Mouse (Mus musculus): ENCODE data around the gene Bcl2l11. TPM values are rescaled to one million over a fixed set of nuclear protein-coding genes. Genes with fewer than 3 reads are reported as not detected.
"Not testable (repeated sequence)": the region's sequence is repeated elsewhere in the genome, so short reads cannot be mapped to it uniquely, and the experiment has no call there.

The Bcl2l11 gene
- total RNA-seq, 2 experiments from 2014 or later = 13.4 to 14.4 TPM

- ATAC-seq (replicated peaks; ENCODE audit: poor library complexity, severe bottlenecking) = peak; percentile 52
Measured at GRCm38 (mm10) chr2:128167930-128168329, 42.1 kb downstream of the Bcl2l11 start.

- ATAC-seq (replicated peaks; ENCODE audit: poor library complexity, severe bottlenecking) = no peak
Measured at GRCm38 (mm10) chr2:128169486-128169885, 43.6 kb downstream of the Bcl2l11 start.

- no peak for ATAC-seq (replicated peaks; ENCODE audit: poor library complexity, severe bottlenecking)
Measured at GRCm38 (mm10) chr2:128169972-128170371, 44.1 kb downstream of the Bcl2l11 start.

- peak; percentile 80 for ATAC-seq (replicated peaks; ENCODE audit: poor library complexity, severe bottlenecking)
Measured at GRCm38 (mm10) chr2:128170614-128171013, 44.8 kb downstream of the Bcl2l11 start.

- no peak for ATAC-seq (replicated peaks; ENCODE audit: poor library complexity, severe bottlenecking)
Measured at GRCm38 (mm10) chr2:128172266-128172665, 46.4 kb downstream of the Bcl2l11 start.

GRCm38 (mm10) chr2:128174176-128174575 lies 48.3 kb downstream of the Bcl2l11 start:
- ATAC-seq (replicated peaks; ENCODE audit: poor library complexity, severe bottlenecking) = no peak

- no peak for ATAC-seq (replicated peaks; ENCODE audit: poor library complexity, severe bottlenecking)
Measured at GRCm38 (mm10) chr2:128174604-128175342, 48.9 kb downstream of the Bcl2l11 start.

GRCm38 (mm10) chr2:128175625-128176024 lies 49.8 kb downstream of the Bcl2l11 start:
- no peak for ATAC-seq (replicated peaks; ENCODE audit: poor library complexity, severe bottlenecking)

GRCm38 (mm10) chr2:128176391-128177044 lies 50.7 kb downstream of the Bcl2l11 start:
- ATAC-seq (replicated peaks; ENCODE audit: poor library complexity, severe bottlenecking) = no peak; the same call in 1 of the 2 replicates

GRCm38 (mm10) chr2:128177241-128177661 lies 51.4 kb downstream of the Bcl2l11 start:
- ATAC-seq (replicated peaks; ENCODE audit: poor library complexity, severe bottlenecking) = no peak

GRCm38 (mm10) chr2:128179126-128179807 lies 53.4 kb downstream of the Bcl2l11 start:
- peak; percentile 25; the same call in 1 of the 2 replicates for ATAC-seq (replicated peaks; ENCODE audit: poor library complexity, severe bottlenecking)

- peak; percentile 58 for ATAC-seq (replicated peaks; ENCODE audit: poor library complexity, severe bottlenecking)
Measured at GRCm38 (mm10) chr2:128179808-128180379, 54.1 kb downstream of the Bcl2l11 start.

GRCm38 (mm10) chr2:128182181-128182580 lies 56.3 kb downstream of the Bcl2l11 start:
- ATAC-seq (replicated peaks; ENCODE audit: poor library complexity, severe bottlenecking) = not testable (repeated sequence)

- ATAC-seq (replicated peaks; ENCODE audit: poor library complexity, severe bottlenecking) = no peak
Measured at GRCm38 (mm10) chr2:128182751-128183150, 56.9 kb downstream of the Bcl2l11 start.

GRCm38 (mm10) chr2:128183762-128184161 lies 57.9 kb downstream of the Bcl2l11 start:
- ATAC-seq (replicated peaks; ENCODE audit: poor library complexity, severe bottlenecking) = no peak

GRCm38 (mm10) chr2:128185942-128186341 lies 60.1 kb downstream of the Bcl2l11 start:
- no peak; the same call in 1 of the 2 replicates for ATAC-seq (replicated peaks; ENCODE audit: poor library complexity, severe bottlenecking)

GRCm38 (mm10) chr2:128187277-128187676 lies 61.4 kb downstream of the Bcl2l11 start:
- no peak for ATAC-seq (replicated peaks; ENCODE audit: poor library complexity, severe bottlenecking)

- no peak for ATAC-seq (replicated peaks; ENCODE audit: poor library complexity, severe bottlenecking)
Measured at GRCm38 (mm10) chr2:128188461-128188860, 62.6 kb downstream of the Bcl2l11 start.

GRCm38 (mm10) chr2:128189691-128190090 lies 63.9 kb downstream of the Bcl2l11 start:
- peak; percentile 69 for ATAC-seq (replicated peaks; ENCODE audit: poor library complexity, severe bottlenecking)

GRCm38 (mm10) chr2:128190196-128190595 lies 64.4 kb downstream of the Bcl2l11 start:
- ATAC-seq (replicated peaks; ENCODE audit: poor library complexity, severe bottlenecking) = peak; percentile 88

GRCm38 (mm10) chr2:128193411-128193810 lies 67.6 kb downstream of the Bcl2l11 start:
- no peak for ATAC-seq (replicated peaks; ENCODE audit: poor library complexity, severe bottlenecking)
